Mouse (Mus musculus) megakaryocyte, embryonic 14.5 days (primary cell): ENCODE results near the gene Vnn1.

Experiments
- FLI1 ChIP-seq: IDR thresholded peaks from 2 replicates; pipeline ENCODE4 v1.6.1; 2012; ENCODE audit warnings: low read length, inconsistent platforms, mixed read lengths
- GATA1 ChIP-seq: IDR thresholded peaks from 3 replicates; pipeline ENCODE4 v1.6.1; 2012; ENCODE audit warnings: mixed read lengths, low read length, inconsistent platforms, borderline replicate concordance

DNA sequence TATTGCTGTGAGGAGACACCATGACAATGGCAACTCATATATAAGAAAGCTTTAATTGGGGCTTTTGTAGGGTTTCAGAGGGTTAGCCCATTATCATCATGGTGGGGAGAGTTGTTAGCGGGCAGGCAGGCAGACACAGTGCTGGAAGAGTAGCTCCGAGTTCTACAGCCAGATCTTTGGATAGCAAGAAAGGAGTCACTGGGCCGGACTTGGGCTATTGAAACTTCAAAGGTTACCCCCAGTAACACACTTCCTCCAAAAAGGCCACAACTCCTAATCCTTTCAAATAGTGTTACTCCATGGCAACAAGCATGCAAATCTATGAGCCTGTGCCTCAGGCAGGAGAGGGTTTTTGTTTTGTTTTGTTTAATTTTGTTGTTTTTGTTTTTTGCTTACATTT is 6.6 kb downstream of the Vnn1 start:
- TF ChIP-seq GATA1 (no peak), FLI1 (no peak)
